Mouse (Mus musculus): ENCODE measurements around the gene Dnajc6. TPM values are rescaled to one million over a fixed set of nuclear protein-coding genes. Genes with fewer than 3 reads are reported as not detected.

The Dnajc6 gene
- polyA plus RNA-seq, 1 experiment: 0.58 TPM

- Histone ChIP-seq H3K27ac (ENCODE audit: insufficient read depth, low read depth, low read length) (no peak overlapping the region), H3K4me1 (ENCODE audit: control insufficient read depth, insufficient read depth, insufficient read length, low read length) (0 out of 2 replicates have a peak, but pooled peaks cover 2% of the 10 kb centered on the region), H3K4me3 (ENCODE audit: low read depth, low read length) (no peak overlapping the region), H3K27me3 (ENCODE audit: control insufficient read depth, insufficient read depth, low read length) (no peaks in the 10 kb centered on the region), H3K36me3 (ENCODE audit: control insufficient read depth, insufficient read depth, low read length) (no peaks in the 10 kb centered on the region)
- WGBS: 68% methylated on average over 3 of the region's 3 CpGs
- no peak for TF ChIP-seq CTCF (IDR thresholded peaks at IDR 0.05; ENCODE audit: extremely low read depth, insufficient read length, insufficient replicate concordance, low read depth, low read length)
- no peak for TF ChIP-seq POLR2A (IDR thresholded peaks at IDR 0.05; ENCODE audit: low read depth, low read length)
These were observed 23.7 kb upstream of the Dnajc6 start for GRCm38 (mm10) chr4:101472767-101473166.

- 71% methylated on average over 8 of the region's 8 CpGs for WGBS
- no peaks in the 10 kb centered on the region for H3K4me1 ChIP-seq (ENCODE audit: control insufficient read depth, insufficient read depth, insufficient read length, low read length)
- no peak for TF ChIP-seq POLR2A (IDR thresholded peaks at IDR 0.05; ENCODE audit: low read depth, low read length)
- no peak for TF ChIP-seq CTCF (IDR thresholded peaks at IDR 0.05; ENCODE audit: extremely low read depth, insufficient read length, insufficient replicate concordance, low read depth, low read length)
- H3K27me3 ChIP-seq (ENCODE audit: control insufficient read depth, insufficient read depth, low read length): peaks cover 3% of the 10 kb centered on the region; the same call in 1 of the 2 replicates
- no peak overlapping the region for H3K4me3 ChIP-seq (ENCODE audit: low read depth, low read length)
- H3K27ac ChIP-seq (ENCODE audit: insufficient read depth, low read depth, low read length): no peak overlapping the region
- H3K36me3 ChIP-seq (ENCODE audit: control insufficient read depth, insufficient read depth, low read length): no peaks in the 10 kb centered on the region
These were observed 6.0 kb upstream of the Dnajc6 start for GRCm38 (mm10) chr4:101490320-101490917.

- peaks cover 2% of the 10 kb centered on the region; the same call in 1 of the 2 replicates for H3K4me1 ChIP-seq (ENCODE audit: control insufficient read depth, insufficient read depth, insufficient read length, low read length)
- no peaks in the 10 kb centered on the region for H3K36me3 ChIP-seq (ENCODE audit: control insufficient read depth, insufficient read depth, low read length)
- H3K27ac ChIP-seq (ENCODE audit: insufficient read depth, low read depth, low read length): no peak overlapping the region
- no peak for TF ChIP-seq POLR2A (IDR thresholded peaks at IDR 0.05; ENCODE audit: low read depth, low read length)
- 62% methylated on average over 6 of the region's 6 CpGs for WGBS
- peaks cover 7% of the 10 kb centered on the region; the same call in 1 of the 2 replicates for H3K27me3 ChIP-seq (ENCODE audit: control insufficient read depth, insufficient read depth, low read length)
- no peak overlapping the region for H3K4me3 ChIP-seq (ENCODE audit: low read depth, low read length)
These were observed 4.7 kb upstream of the Dnajc6 start for GRCm38 (mm10) chr4:101491704-101492103.

- no peak for TF ChIP-seq CTCF (IDR thresholded peaks at IDR 0.05; ENCODE audit: extremely low read depth, insufficient read length, insufficient replicate concordance, low read depth, low read length)
- no peak for TF ChIP-seq POLR2A (IDR thresholded peaks at IDR 0.05; ENCODE audit: low read depth, low read length)
- H3K27me3 ChIP-seq (ENCODE audit: control insufficient read depth, insufficient read depth, low read length): peaks cover 21% of the 10 kb centered on the region
These were observed 2.7 kb upstream of the Dnajc6 start for GRCm38 (mm10) chr4:101493611-101494197.

GRCm38 (mm10) chr4:101496188-101496533 lies 287 bp upstream of the Dnajc6 start:
- WGBS: 2% methylated on average over 28 of the region's 28 CpGs
- no peak overlapping the region for H3K27ac ChIP-seq (ENCODE audit: insufficient read depth, low read depth, low read length)

More at GRCm38 (mm10) chr4:101493611-101494197, 2.7 kb upstream of the Dnajc6 start:
- Histone ChIP-seq H3K36me3 (ENCODE audit: control insufficient read depth, insufficient read depth, low read length) (no peaks in the 10 kb centered on the region), H3K27ac (ENCODE audit: insufficient read depth, low read depth, low read length) (no peak overlapping the region), H3K4me3 (ENCODE audit: low read depth, low read length) (no peak overlapping the region), H3K4me1 (ENCODE audit: control insufficient read depth, insufficient read depth, insufficient read length, low read length) (peaks cover 3% of the 10 kb centered on the region; the same call in 1 of the 2 replicates)

GRCm38 (mm10) chr4:101497336-101497735 lies 888 bp downstream of the Dnajc6 start:
- Histone ChIP-seq H3K4me3 (ENCODE audit: low read depth, low read length) (0 out of 2 replicates have a peak overlapping the region, but pooled peaks have one; percentile 16), H3K4me1 (ENCODE audit: control insufficient read depth, insufficient read depth, insufficient read length, low read length) (peaks cover 3% of the 10 kb centered on the region; the same call in 1 of the 2 replicates), H3K27ac (ENCODE audit: insufficient read depth, low read depth, low read length) (no peak overlapping the region), H3K36me3 (ENCODE audit: control insufficient read depth, insufficient read depth, low read length) (no peaks in the 10 kb centered on the region), H3K27me3 (ENCODE audit: control insufficient read depth, insufficient read depth, low read length) (peaks cover 21% of the 10 kb centered on the region)
- TF ChIP-seq CTCF (IDR thresholded peaks at IDR 0.05; ENCODE audit: extremely low read depth, insufficient read length, insufficient replicate concordance, low read depth, low read length) (no peak), POLR2A (IDR thresholded peaks at IDR 0.05; ENCODE audit: low read depth, low read length) (no peak)
- 6% methylated on average over 14 of the region's 14 CpGs for WGBS

More at GRCm38 (mm10) chr4:101496188-101496533, 287 bp upstream of the Dnajc6 start:
- no peaks in the 10 kb centered on the region for H3K36me3 ChIP-seq (ENCODE audit: control insufficient read depth, insufficient read depth, low read length)
- peaks cover 3% of the 10 kb centered on the region; the same call in 1 of the 2 replicates for H3K4me1 ChIP-seq (ENCODE audit: control insufficient read depth, insufficient read depth, insufficient read length, low read length)
- H3K27me3 ChIP-seq (ENCODE audit: control insufficient read depth, insufficient read depth, low read length): peaks cover 21% of the 10 kb centered on the region
- TF ChIP-seq CTCF (IDR thresholded peaks at IDR 0.05; ENCODE audit: extremely low read depth, insufficient read length, insufficient replicate concordance, low read depth, low read length) (no peak), POLR2A (IDR thresholded peaks at IDR 0.05; ENCODE audit: low read depth, low read length) (no peak)
- H3K4me3 ChIP-seq (ENCODE audit: low read depth, low read length): peak overlapping the region; percentile 44

- TF ChIP-seq CTCF (IDR thresholded peaks at IDR 0.05; ENCODE audit: extremely low read depth, insufficient read length, insufficient replicate concordance, low read depth, low read length): no peak
- no peak for TF ChIP-seq POLR2A (IDR thresholded peaks at IDR 0.05; ENCODE audit: low read depth, low read length)
- no peak overlapping the region for H3K4me3 ChIP-seq (ENCODE audit: low read depth, low read length)
- H3K36me3 ChIP-seq (ENCODE audit: control insufficient read depth, insufficient read depth, low read length): no peaks in the 10 kb centered on the region
- WGBS: 75% methylated on average over 7 of the region's 7 CpGs
- H3K4me1 ChIP-seq (ENCODE audit: control insufficient read depth, insufficient read depth, insufficient read length, low read length): 0 out of 2 replicates have a peak, but pooled peaks cover 2% of the 10 kb centered on the region
- no peak overlapping the region for H3K27ac ChIP-seq (ENCODE audit: insufficient read depth, low read depth, low read length)
- peaks cover 17% of the 10 kb centered on the region for H3K27me3 ChIP-seq (ENCODE audit: control insufficient read depth, insufficient read depth, low read length)
These were observed 8.1 kb downstream of the Dnajc6 start for GRCm38 (mm10) chr4:101504470-101505007.
